In the genomic region with DNA sequence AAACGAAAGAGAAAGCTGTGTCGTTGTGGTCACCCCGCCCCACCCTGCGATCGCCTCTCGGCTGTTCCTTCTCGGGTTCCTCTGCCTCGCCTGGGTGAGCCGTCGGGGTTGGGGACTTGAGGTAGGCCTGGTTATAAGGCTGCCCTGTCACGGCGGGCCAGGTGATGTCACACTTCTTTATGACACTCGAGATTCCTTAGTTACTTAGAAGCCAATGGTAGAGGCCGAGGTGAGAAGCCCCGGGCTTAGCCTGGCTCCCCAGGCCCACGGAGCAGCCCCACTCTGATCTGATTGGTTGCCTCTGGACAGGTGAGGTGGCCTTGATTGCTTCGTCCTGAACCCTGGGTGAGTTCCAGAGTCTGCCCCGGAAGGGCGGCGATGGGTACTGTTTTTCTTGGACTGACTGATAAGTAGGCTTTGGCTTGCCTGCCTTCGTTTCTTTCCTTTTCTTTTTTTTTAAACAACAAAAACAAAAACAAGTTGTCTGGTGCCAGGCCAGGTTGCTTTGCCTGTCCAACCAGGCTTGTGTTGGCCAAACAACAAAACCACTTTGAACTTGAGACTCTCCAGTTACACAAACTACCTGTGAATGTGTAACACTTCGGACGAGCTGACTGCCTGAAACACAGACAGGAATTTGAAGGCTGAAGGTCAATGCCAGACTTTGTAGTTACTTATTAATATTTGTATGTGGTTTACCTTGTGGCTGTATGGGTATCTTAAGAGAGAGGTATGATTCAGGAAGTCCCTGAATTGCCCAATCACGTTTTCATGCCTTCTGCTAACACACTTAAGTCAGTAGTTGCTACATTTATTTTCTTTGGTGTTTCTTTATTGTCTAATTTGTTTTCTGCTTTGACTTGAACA, we compare ENCODE assay signal across 8 mouse cellular contexts. TPM values are rescaled to one million over a fixed set of nuclear protein-coding genes. Genes with fewer than 3 reads are reported as not detected.
DNase-seq lines count a peak whose midpoint lies in the region; ATAC-seq and TF ChIP-seq lines count a peak whose summit lies in the region.

No protein-coding gene starts in this region.

- H3K27ac ChIP-seq in embryonic facial prominence, embryonic 12.5 days, result peak overlapping the region; percentile 94

- DNase-seq in G1E (ENCODE audit: low spot score), result peak; percentile 74
- DNase-seq in heart, postnatal 14 days, result peak; percentile 51 to 61
- DNase-seq in large intestine, adult 2 months (ENCODE audit: low read depth, low spot score), result peak; percentile 79
- DNase-seq in frontal cortex, postnatal 25 days (ENCODE audit: low spot score in 2 of 2), result no peak
- no peak for DNase-seq in thymus, postnatal 36 days

- H3K79me3 ChIP-seq in C2C12 (ENCODE audit: low read depth), result peaks cover 56% of the 10 kb centered on the region

- H3ac ChIP-seq in C2C12 (ENCODE audit: control insufficient read depth, insufficient read length, low read depth), result peak overlapping the region; percentile 74

- WGBS in embryonic facial prominence, embryonic 12.5 days, result 6% methylated on average over 24 of the region's 24 CpGs
- WGBS in large intestine, adult 2 months, result under 1% methylated on average over 24 of the region's 24 CpGs

- intact Hi-C loops in heart, postnatal 14 days (cut with DNase I), result no loop called here

- peaks cover 52% of the 10 kb centered on the region for H3K4me1 ChIP-seq in G1E (ENCODE audit: insufficient read depth, low read depth, low read length)
- peaks cover 39% of the 10 kb centered on the region for H3K4me1 ChIP-seq in embryonic facial prominence, embryonic 12.5 days

- peaks cover 59% of the 10 kb centered on the region for H3K79me2 ChIP-seq in C2C12 (ENCODE audit: control insufficient read depth, insufficient read depth)

- no peaks in the 10 kb centered on the region for H3K9me3 ChIP-seq in G1E (replicated peaks)
- H3K9me3 ChIP-seq in embryonic facial prominence, embryonic 12.5 days, result no peaks in the 10 kb centered on the region

- no peaks in the 10 kb centered on the region for H3K27me3 ChIP-seq in C2C12 (ENCODE audit: control insufficient read depth, insufficient read depth, insufficient read length)
- no peaks in the 10 kb centered on the region for H3K27me3 ChIP-seq in G1E (ENCODE audit: insufficient read depth, low read length)
- no peaks in the 10 kb centered on the region for H3K27me3 ChIP-seq in embryonic facial prominence, embryonic 12.5 days

- H3K36me3 ChIP-seq in C2C12 (ENCODE audit: control insufficient read depth, insufficient read depth), result no peaks in the 10 kb centered on the region
- peaks cover 22% of the 10 kb centered on the region for H3K36me3 ChIP-seq in G1E (replicated peaks)
- H3K36me3 ChIP-seq in embryonic facial prominence, embryonic 12.5 days, result no peaks in the 10 kb centered on the region

- peak overlapping the region; percentile 97 for H3K4me2 ChIP-seq in embryonic facial prominence, embryonic 12.5 days (replicated peaks)

- TF ChIP-seq CTCF in C2C12 (IDR thresholded peaks at IDR 0.05; ENCODE audit: control insufficient read depth, insufficient read depth, insufficient read length) (no peak), G1E (IDR thresholded peaks at IDR 0.05; ENCODE audit: low read depth, low read length) (no peak)

- H3K4me3 ChIP-seq in C2C12 (ENCODE audit: insufficient read depth, poor library complexity, severe bottlenecking) (peak overlapping the region; percentile 100), G1E (ENCODE audit: low read depth, low read length) (peak overlapping the region; percentile 95)
- peak overlapping the region; percentile 91 for H3K4me3 ChIP-seq in embryonic facial prominence, embryonic 12.5 days

- peak overlapping the region; percentile 89 for H3K9ac ChIP-seq in embryonic facial prominence, embryonic 12.5 days

- ATAC-seq in G1E (ENCODE audit: extremely low read depth, insufficient number of reproducible peaks, low FRiP score, poor library complexity, severe bottlenecking), result no peak
- ATAC-seq in embryonic facial prominence, embryonic 12.5 days (ENCODE audit: insufficient number of reproducible peaks, insufficient read depth, low FRiP score, low TSS enrichment), result no peak
- peak; percentile 33 for ATAC-seq in megakaryocyte progenitor cell, adult 5-6 weeks (replicated peaks; ENCODE audit: poor library complexity)

TF ChIP-seq in C2C12, 6 proteins besides CTCF, POLR2A, EP300 and RAD21:
- TF ChIP-seq MYOG (IDR thresholded peaks at IDR 0.05; ENCODE audit: control insufficient read depth, extremely low read depth, insufficient read length) (no peak), FOSL1 (IDR thresholded peaks at IDR 0.05; ENCODE audit: insufficient read depth, low read length, poor library complexity, severe bottlenecking) (no peak), MYOD1 (IDR thresholded peaks at IDR 0.05; ENCODE audit: control insufficient read depth, insufficient read length, low read depth) (no peak), USF1 (IDR thresholded peaks at IDR 0.05; ENCODE audit: low read depth) (no peak), MAX (IDR thresholded peaks at IDR 0.05) (no peak), CEBPB (IDR thresholded peaks at IDR 0.05; ENCODE audit: low read depth) (peak; percentile 81)

RNA-seq across cellular contexts. Expression of gene Tmbim6, which starts 0.9 kb away (rescaled TPM):
- polyA plus RNA-seq in C2C12 (2012; fragmentation: generic; extraction: Trizol), result 372 TPM
- total RNA-seq in G1E (2014; fragmentation: Nextera tagmentation), result 239 and 279 TPM in 2 replicates
- total RNA-seq in G1E (2017), result 91.2 and 93.0 TPM in 2 replicates
- polyA plus RNA-seq in G1E (2012), result 97.5 and 125 TPM in 2 replicates
- polyA plus RNA-seq in embryonic facial prominence, embryonic 12.5 days (2016; fragmentation: Nextera tagmentation; extraction: Ambion mirVana), result 256 and 268 TPM in 2 replicates
- 100 to 1,000 TPM; 216 to 219 TPM for total RNA-seq in heart, postnatal 14 days (2021)
- polyA plus RNA-seq in large intestine, adult 2 months (2012; rRNA removed), result 1,095 and 1,343 TPM in 2 replicates
- 381 and 438 TPM in 2 replicates for total RNA-seq in megakaryocyte progenitor cell, adult 5-6 weeks (2015)
- 164 and 187 TPM in 2 replicates for total RNA-seq in megakaryocyte progenitor cell, adult 5-6 weeks (2017)

RNA-seq across cellular contexts. Expression of gene Fmnl3, which starts 23.3 kb away (rescaled TPM):
- 76.6 TPM for polyA plus RNA-seq in C2C12 (2012; fragmentation: generic; extraction: Trizol)
- total RNA-seq in G1E (2014; fragmentation: Nextera tagmentation), result 4.8 TPM in 1 of 2 replicates, not detected in the other
- 0.11 and 0.46 TPM in 2 replicates for total RNA-seq in G1E (2017)
- polyA plus RNA-seq in G1E (2012), result 0.07 and 0.08 TPM in 2 replicates
- polyA plus RNA-seq in embryonic facial prominence, embryonic 12.5 days (2016; fragmentation: Nextera tagmentation; extraction: Ambion mirVana), result 32.6 and 37.0 TPM in 2 replicates
- total RNA-seq in heart, postnatal 14 days (2021), result 10 to 100 TPM; 29.4 to 29.7 TPM
- 6.9 and 8.5 TPM in 2 replicates for polyA plus RNA-seq in large intestine, adult 2 months (2012; rRNA removed)
- 11.4 and 11.5 TPM in 2 replicates for total RNA-seq in megakaryocyte progenitor cell, adult 5-6 weeks (2015)
- 17.2 and 21.2 TPM in 2 replicates for total RNA-seq in megakaryocyte progenitor cell, adult 5-6 weeks (2017)

Comparison
In these comparisons a context has a peak if more than half of its experiments do, and no peak if none do; other contexts are left out.
1. DNase-seq: peak in G1E (single experiment), heart, postnatal 14 days (2 of 2) and large intestine, adult 2 months (single experiment); none in frontal cortex, postnatal 25 days (0 of 2) and thymus, postnatal 36 days (0 of 2).
2. Peak in every context shown above with its lines, with median percentiles within 50 percentile points of each other: H3K4me3 ChIP-seq.